Mouse (Mus musculus) retina, adult 2 months (tissue): ENCODE results near the gene Iqsec1.
A peak's percentile ranks its signal among the peaks of the same experiment; 100 is the strongest.

ENCODE experiments used
- DNase-seq: peaks from one replicate; pipeline ENCODE4 v3.0.0-alpha.2; 2012; ENCODE audit warnings: low read depth, low spot score

The Iqsec1 gene

DNA sequence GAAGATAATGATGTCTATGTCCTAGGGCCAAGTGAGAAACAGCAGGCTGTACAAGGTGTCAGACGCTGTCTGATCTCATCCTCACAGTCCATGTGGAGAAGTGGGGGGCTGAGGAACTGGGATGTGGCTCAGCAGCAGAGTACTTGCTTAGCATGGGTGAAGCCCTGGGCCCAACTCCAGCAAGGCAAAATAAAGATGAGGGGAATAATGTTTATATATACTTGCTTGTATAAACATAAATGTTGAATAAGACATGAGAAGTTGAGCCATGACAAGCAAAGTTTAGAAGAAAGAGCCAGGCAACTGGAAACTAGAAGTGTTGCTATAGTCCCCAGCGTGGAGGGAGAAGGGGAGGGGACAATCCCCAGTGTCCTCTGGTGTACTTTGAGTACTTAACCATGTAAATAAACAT lies 261.8 kb downstream of the Iqsec1 start:
- no peak for DNase-seq

DNA sequence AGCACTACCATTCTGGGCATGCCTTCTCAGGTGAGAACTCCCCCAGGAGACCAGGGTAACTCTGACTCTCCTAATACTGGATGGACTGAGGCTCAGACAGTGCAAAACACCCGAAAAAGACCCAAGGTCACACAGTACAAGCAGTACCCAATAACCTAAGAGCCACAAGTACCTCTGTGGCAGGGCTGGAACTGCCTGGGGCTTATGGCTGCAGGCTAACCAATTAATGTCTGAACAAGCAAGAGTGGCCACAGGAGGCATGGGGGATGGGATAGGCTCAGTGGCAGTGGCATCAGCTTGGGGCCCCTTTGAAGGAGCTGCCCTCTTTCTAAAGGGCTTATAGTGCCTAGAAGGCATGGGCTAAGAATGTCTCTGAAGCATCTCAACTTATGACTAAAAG lies 263.0 kb downstream of the Iqsec1 start:
- DNase-seq, result no peak

DNA sequence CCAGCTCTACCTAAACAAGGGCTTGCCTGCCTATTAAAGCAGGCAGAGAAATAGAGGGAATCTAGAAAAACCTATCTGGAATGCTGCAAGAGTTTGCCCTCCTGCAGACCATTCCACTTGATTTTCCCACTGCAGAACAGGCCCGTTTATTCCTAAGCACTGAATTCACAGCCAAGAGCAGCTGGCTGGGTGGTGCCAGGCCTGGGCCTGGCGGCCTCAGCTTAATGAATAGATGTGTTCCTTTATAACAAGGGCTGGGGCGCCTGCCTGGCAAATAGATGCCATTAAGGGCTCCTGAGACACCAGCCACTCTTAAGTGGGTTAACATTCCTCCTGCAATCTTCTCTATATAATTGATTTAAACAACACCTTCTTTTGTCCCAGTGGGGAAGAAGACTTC lies 265.5 kb downstream of the Iqsec1 start:
- no peak for DNase-seq

DNA sequence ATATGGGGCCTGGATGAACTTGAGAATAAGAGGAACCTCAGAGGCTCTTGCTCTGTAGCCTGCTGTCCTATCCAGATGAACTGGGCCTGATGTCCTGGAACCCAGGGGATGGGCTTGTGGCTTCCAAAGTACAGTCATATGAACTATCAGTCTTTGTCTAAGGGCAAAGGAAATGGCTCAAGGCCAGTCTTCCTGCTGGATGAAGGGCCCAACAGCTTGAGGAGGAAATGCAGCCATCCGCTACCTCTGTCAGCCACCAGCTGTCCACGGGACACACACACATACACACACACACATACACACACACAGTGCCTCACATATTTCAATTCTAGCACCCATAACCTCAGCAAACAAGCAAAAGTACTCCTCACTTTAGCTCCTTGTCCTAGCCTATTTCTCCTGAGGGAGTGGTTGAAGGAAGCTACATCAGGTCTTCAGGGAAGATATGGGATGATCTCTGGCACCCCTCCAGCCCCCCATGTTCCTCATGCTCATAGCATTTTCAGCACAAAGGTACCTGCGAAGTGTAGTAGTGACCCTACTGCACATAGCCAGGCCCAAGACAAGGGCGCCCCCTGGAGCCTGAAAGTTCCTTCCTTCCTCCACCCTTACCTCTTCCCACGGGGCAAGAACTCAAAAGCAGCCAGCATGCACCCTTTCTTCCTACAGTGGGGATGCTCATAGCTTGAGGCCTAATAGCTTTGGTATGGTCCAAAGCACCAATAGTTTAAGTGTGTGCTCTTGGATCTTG lies 267.3 kb downstream of the Iqsec1 start:
- DNase-seq, result no peak

DNA sequence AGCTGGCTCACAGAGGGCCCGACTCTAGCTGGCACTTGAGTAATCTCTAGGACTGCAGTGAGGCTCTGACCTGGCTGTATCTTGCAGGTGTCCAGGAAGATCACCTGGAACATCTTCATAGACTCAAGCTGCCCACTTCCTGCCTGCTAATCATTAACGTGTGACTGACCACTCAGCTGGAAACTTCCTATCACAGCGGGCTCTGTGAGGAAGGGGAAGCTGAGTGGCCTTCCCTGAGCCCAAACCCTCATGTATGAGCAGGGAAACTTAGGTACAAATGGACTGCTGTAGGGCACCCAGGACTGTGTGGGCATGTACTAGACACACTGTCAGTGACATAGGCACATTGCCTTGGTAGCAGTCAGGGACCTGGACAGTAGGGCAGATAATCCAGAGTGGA lies 268.3 kb downstream of the Iqsec1 start:
- no peak for DNase-seq

DNA sequence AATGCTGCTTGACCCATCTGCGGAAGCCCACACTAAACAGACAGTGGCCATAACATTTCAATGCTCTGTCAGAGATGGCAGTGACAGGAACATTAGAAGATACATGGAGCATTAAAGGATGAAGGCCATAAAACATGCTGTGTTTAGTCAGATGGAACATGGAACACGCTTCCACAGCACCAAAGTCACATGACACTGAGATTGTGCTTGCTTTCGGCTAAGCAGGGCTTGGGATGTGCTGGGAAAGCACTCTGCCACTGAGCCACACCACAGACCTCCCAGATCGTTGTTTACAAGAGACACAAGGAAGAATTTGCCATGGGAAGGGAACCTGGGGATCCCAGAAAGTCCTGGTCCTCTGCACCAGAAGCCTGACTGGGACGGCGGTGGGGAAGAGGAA lies 269.1 kb downstream of the Iqsec1 start:
- no peak for DNase-seq

DNA sequence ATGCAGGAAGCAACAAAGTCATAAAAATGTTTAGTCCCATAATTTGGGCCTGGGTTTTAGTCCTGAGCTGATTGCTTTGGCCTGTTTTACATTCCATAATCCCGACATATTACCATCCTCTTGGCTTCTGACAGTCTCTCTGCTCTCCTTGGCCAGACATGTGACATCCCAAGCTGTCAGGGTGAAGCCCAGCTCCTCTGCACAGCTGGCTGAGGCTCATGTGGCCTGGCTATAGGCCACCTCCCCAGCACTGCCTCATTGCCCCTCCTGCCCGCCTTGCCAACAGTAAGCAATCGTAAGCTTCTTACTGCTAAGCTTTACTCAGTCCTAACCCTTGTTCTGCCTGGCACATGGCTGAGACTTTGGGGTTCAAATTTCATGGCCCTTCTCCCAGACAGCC lies 270.0 kb downstream of the Iqsec1 start:
- peak; percentile 44 for DNase-seq

DNA sequence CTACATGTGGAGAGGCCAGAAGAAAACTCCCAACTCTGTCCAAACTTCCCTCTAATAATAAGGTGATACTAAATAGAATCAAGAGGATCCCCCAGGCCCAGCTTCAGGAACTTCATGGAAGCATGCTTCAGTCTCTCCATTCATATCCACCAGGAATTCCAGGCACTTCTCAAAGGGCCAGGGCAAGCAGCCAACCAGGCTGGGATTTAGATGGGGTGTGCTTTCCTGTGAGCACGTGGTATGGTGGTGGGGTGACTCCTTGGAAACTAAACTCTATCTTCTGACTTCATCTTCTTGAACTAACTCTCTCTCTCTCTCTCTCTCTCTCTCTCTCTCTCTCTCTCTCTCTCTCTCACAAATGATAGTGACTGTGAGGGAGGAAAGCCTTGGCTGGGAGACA lies 270.8 kb downstream of the Iqsec1 start:
- DNase-seq, result no peak

DNA sequence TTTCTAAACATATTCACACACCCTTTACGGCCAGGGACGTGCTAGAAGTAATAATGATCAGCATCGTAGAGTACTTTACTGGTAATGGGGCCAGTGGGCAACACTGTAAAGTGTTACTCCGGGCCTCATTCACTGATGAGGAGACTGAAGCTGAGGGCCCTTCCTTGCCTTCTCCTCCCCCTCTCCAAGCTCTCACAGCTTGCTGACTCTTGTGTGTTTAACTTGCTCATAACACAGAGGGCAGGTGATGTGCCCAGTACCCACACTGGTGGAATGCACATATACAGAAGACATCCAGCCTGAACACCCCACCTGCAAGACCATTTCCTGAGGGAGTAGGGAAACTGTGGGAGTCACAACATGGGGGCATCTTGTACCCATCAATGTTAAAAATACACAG lies 271.6 kb downstream of the Iqsec1 start:
- DNase-seq, result no peak

DNA sequence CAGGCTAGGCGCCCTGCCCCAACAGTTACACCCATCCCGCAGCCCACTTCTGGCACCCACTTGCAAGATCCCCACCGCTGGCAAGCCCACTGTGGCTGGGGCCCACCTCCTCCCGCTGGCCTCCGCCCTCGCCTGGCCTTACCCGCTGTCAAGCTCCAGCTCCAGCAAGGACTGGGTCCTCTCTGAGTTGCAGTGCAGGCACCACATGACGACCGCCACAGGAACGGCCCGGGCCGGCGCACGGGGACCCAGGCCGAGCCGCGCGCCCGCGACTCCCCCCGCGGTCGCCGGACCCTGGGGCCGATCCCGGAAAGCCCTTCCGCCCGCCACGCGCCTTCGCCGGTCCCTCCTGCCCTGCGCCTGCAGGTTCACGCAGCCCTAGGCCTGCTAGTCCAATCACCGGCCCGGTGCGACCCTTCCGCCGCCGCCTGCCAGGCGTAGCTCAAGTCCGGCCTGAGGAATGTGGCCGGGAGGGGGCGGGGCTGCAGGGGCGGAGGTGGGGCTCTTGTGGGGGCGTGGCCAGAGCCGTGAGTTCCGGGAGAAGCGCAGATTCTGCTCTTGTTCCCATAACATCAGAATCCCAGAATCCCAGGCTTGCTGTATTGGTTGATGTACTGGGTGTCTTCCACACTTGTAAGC lies 272.3 kb downstream of the Iqsec1 start:
- no peak for DNase-seq

DNA sequence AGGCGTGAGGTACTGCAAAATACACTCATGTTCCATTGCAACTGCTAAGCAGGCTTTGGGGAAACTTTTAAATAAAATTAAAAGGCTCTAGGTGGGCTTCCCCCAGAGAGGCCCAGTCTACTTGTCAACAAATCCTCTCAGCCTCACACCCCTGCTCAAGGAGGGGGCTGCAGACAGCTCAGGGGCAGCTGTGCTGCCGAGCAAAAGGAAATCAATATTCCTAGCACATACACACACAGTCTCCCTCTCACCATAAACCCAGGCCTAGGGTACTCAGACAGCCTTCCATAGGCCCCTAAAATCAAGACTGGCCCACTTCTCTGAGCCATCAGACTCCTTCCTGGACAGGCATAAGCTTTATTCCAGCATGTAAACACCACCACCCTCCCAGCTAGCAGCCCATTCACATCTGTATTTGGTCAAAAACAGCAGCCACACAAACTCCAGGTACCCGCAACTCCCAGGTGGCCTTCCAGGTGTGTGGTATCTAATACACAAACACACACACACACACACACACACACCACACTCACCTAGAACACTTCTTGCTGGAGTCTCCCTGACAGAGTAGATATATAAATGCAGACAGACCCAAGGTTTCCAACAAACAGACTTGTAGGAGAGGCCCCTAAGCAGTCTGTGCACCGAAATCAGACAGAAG lies 273.1 kb downstream of the Iqsec1 start:
- no peak for DNase-seq

DNA sequence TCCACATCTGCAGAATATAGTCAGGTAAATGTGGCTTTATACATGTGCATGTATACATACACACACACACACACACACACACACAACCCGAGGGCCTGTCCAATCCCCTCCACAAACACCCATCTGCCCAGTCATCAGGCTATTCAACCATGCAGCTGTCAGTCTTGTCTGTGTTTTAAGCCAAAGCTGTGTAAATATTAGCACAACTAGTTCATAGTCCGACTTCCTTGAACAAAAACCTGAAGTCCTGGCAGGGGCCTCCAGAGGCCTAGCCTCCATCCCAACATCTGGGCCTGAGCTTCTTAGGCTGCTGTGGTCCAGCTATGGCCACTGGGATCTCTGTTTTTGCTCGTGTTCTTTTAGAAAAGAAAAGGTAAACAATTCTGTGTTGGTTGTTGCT lies 274.8 kb downstream of the Iqsec1 start:
- no peak for DNase-seq

DNA sequence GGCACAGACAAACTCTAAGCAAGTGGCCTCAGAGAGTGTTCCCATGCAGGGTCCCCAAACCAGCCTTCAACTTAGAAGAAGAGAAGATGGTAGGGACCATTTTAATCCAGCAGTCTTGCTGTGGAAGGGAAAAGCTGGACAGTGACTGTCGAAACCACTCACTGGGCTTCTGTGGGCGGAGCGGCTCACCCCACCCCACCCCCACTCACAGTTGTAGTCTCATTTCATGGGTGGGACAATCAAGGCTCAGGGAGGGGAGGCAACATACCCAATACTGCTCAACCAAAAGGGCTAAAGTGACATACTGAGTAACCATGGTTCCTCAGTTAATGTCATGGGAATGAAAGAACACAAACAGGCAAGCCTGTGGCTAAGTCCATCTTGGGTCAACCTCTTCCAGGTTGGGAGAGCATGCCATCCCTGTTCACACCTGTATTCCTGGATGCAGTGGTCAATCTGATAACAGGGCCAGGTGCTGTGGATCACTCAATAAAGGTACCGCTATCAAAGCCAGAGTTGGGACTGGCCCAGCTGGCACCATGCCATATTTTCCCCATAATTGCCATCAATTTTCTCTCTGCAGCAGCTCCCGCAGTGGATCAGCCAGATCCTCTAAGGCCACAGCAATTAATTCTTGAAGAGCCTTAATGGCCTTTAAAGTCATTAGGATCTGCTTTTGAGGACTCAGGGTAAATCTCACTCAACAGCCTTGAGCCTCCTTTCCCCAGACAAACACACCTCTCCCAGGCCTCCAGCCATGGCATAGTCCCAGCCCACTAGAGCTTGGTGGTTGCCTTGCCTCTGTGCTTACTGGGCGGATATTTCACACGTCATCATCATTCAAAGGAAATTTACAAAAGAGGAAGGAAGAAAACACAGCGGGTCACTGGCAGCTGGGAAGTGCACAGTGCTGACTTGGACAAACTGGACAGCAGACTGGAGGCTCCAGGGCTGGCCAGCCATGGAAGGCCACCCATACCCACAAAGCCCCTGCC lies 275.7 kb downstream of the Iqsec1 start:
- DNase-seq, result no peak

DNA sequence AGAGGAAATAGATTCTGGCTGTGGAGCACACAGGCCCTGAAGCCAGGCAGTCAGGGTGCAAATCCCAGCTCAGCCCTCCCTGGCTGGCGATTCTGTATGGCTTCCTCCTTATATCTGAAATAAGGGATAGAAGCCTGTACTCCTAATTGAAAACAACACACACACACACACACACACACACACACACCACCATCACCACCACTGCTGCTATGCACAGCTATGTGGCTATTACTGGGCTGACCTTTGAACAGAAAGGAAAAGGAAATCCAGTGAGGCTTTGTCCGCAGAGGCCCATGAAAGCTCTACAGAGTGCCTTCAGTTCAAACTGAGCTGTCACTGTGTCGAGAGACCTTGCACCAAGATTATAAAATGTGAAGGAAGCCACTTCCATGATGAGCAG lies 276.4 kb downstream of the Iqsec1 start:
- DNase-seq, result no peak

DNA sequence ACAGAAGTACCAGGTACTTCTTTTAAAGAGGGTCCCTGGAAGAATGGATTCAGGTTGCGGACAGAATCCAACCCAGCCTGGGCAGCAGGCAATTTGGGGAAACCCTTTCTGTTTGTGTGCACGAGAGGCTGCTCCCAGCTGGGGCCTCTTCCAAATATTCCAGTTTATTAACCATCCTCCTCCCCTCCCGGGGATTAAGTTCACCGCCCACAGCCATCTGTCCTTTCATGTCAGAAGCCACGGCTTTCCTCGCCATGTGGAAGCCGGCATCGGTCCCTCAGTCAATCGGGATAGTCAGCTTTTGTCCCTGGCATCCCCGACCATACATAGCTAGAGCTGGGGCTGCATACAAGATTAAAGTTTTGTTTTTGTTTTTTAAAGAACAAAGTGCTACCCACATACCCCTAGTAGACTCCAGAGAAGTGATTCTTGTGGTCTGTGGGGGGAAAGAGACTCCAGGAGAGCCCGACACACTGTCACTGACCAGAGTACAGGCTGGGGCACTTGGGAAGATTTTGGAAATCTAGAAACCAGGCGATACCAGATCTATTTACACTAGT lies 276.9 kb downstream of the Iqsec1 start:
- no peak for DNase-seq

DNA sequence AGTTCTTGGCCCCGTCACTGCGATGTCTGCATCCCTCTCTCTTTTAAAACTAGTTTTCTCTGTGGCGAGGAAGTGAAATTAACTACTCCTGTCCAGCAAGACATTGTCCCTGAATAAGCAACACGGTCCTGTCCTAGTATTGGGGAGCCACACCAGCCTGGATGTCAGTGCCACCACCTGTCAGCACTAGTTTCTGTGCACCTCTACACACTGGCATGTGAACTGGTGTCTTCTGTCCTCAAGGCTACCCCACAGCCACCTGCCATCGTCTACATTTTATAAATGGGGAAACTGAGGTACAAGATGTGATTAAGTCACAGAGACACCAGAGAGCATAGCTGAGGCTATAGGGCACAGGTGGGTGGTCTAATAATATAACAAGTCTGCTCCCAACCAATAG lies 277.7 kb downstream of the Iqsec1 start:
- no peak for DNase-seq

DNA sequence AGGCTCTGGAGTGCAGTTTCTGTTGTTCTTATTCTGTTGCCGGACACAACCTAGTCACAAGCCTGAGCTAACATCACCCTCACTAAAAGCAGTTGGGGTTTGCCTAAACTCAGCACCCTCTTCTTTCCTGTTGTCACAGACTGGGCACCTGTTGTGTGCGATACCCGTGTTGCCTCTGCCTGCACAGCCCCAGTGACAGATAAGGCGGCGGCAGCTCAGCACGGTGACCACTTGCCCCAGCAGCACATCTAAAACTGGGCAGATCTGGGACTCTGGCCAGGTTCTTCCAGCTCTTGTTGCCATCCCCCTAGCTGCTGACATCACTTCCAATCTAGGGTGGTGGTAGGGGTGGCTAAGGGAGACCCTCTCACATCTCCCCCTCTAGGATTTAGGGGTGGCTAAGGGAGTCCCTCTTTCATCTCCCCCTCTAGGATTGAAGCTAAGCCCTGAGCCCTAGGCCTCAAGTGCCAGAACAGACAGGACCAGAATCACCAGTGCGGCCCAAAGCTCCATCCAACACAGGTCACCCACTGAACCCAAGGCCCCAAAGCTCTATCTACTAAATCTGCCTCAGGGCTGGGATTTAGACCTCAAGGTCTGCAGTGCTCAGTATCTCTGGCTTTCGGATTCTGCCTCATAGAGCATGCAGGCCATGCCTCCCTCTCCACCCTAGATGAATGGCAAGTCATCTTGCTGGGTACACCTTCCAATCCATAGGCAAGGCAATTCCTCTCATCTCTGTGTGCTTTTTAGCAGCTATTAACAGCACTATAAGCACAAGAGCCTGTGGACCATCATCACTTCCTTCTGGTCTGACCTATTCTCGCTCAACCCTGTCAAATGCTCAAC lies 278.3 kb downstream of the Iqsec1 start:
- no peak for DNase-seq

DNA sequence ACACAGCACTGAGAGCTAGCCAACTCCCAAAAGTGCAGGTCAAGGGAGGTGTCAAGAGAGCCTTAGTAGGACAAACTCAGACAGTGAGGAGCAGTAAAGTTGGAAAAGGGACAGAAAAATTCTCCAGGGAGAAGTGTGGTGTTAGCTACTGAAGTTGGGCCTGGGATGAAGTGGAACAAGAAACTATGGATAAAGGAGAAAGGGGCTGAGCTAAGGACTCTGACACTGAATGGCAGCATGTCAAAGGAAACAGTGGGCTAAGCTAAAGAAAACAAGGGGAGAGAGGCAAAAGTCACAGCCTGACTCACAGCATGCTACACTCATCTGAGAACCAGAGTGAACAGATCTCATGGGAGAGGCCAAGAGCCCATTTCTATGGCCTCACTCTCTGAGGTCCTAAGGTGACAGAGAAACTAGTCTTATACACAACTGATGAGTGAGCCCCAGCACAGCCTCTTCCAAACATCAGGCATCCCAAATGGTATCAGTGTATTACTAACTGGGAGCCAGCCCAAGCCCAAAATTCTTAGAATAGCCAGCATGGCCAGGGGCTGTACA lies 280.3 kb downstream of the Iqsec1 start:
- no peak for DNase-seq

DNA sequence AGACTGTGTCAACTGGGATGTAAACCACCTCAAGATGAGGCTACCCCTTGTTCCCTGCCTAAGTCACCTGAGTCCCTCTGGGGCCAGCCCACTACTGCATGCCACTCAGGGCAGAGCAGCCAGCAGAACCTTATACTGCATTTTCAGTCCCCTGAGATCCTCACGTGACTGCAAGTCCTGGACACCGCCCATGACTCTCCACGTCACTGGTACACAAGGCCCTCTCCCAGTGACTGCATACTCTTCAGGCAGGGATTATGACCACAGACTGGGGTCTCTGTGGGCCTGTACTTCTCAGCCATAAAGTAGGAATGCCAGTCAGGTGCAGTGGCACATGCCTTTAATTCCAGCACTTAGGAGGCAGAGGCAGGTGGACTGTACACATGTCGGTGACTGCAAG lies 281.3 kb downstream of the Iqsec1 start:
- no peak for DNase-seq

DNA sequence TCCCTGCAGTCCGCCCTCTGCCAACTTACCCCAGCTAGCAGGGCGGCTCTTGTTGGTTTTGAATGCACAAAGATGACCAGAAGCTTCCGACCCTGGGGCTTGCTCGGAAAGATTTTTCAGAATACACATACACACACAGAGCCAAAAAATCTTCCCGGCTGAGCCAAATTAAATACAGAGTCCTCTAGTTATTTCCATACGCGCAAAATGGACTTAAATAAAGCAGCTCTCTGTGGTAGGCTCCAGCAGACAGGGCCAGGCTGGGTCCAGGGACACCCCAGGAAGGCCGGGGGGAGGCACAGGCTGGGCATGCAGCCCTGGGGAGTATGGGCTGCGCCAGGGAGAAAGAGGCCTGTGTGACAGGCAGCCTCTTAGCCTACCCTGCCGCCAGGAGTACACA lies 282.0 kb downstream of the Iqsec1 start:
- no peak for DNase-seq
